Mouse (Mus musculus) heart, postnatal 0 days (tissue): ENCODE data around the gene Keg1. TPM values are rescaled to one million over a fixed set of nuclear protein-coding genes. Genes with fewer than 3 reads are reported as not detected.

ENCODE experiments used
- ATAC-seq: fragments of 200-750 bp; cut with Nextera tagmentation; 2 replicates; pipeline ENCODE4 v1.8.0; 2017; ENCODE audit warnings: low read depth, moderate number of reproducible peaks, moderate library complexity; ENCODE audit not compliant: insufficient read depth
- DNase-seq: peaks from one replicate; pipeline ENCODE4 v3.0.0-alpha.2; 2016; ENCODE audit warnings: low spot score
- H3K27ac ChIP-seq: fragments of 300-500 bp; sonication (generic); 2 replicates; pipeline ENCODE4 v1.5.1; 2014; ENCODE audit warnings: low read depth, mild to moderate bottlenecking
- H3K27me3 ChIP-seq: fragments of 300-500 bp; sonication (generic); 2 replicates; pipeline ENCODE4 v1.6.1; 2014; ENCODE audit warnings: low read length, mixed read lengths; ENCODE audit not compliant: control insufficient read depth, insufficient read depth
- H3K36me3 ChIP-seq: fragments of 300-500 bp; sonication (generic); replicated peaks from 2 replicates; pipeline ENCODE4 v1.6.1; 2014; ENCODE audit warnings: low read length, mixed read lengths; ENCODE audit not compliant: control insufficient read depth, insufficient read depth
- H3K4me1 ChIP-seq: fragments of 300-500 bp; sonication (generic); 2 replicates; pipeline ENCODE4 v1.6.1; 2014; ENCODE audit warnings: antibody characterized with exemption; ENCODE audit not compliant: control insufficient read depth, insufficient read depth
- H3K4me2 ChIP-seq: fragments of 300-500 bp; sonication (generic); 2 replicates; pipeline ENCODE4 v1.6.1; 2014; ENCODE audit warnings: low read depth, mild to moderate bottlenecking, low read length, moderate library complexity
- H3K4me3 ChIP-seq: fragments of 300-500 bp; sonication (generic); 2 replicates; pipeline ENCODE4 v1.5.1; 2014; ENCODE audit warnings: low read depth, low read length
- H3K9ac ChIP-seq: fragments of 300-500 bp; sonication (generic); replicated peaks from 2 replicates; pipeline ENCODE4 v1.6.1; 2014; ENCODE audit warnings: low read depth, low read length, mixed read lengths
- H3K9me3 ChIP-seq: fragments of 300-500 bp; sonication (generic); replicated peaks from 2 replicates; pipeline ENCODE4 v1.6.1; 2016; ENCODE audit warnings: low read length; ENCODE audit not compliant: control insufficient read depth
- CTCF ChIP-seq: IDR thresholded peaks from 2 replicates; pipeline ENCODE4 v1.5.1; 2016; ENCODE audit warnings: antibody characterized with exemption, control low read depth, low read depth
- EP300 ChIP-seq: IDR thresholded peaks from 2 replicates; pipeline ENCODE4 v1.6.1; 2016; ENCODE audit warnings: antibody characterized with exemption, low read depth
- WGBS: fragments of 180-500 bp; shearing (Covaris S2); extraction: QIAGEN DNeasy Blood & Tissue Kit; methylation state at CpG from one replicate; pipeline ENCODE4 v1.1.7; 2014; 5-methylcytosine and 5-hydroxymethylcytosine counted together
- polyA plus RNA-seq: library from polyadenylated mRNA; unstranded; fragments of >200 nt; fragmentation: Nextera tagmentation; extraction: Ambion mirVana; gene quantifications from 2 replicates; pipeline ENCODE4 v1.2.1, GENCODE M21; 2015
- total RNA-seq: library from RNA; depleted of rRNA; stranded (reverse); fragments of >200 nt; gene quantifications from 2 replicates; pipeline ENCODE4 v1.2.3, GENCODE M21; 2014; ENCODE audit warnings: low replicate concordance

Keg1 gene
- total and polyA plus RNA-seq, 2 experiments from 2014 or later = not detected

DNA sequence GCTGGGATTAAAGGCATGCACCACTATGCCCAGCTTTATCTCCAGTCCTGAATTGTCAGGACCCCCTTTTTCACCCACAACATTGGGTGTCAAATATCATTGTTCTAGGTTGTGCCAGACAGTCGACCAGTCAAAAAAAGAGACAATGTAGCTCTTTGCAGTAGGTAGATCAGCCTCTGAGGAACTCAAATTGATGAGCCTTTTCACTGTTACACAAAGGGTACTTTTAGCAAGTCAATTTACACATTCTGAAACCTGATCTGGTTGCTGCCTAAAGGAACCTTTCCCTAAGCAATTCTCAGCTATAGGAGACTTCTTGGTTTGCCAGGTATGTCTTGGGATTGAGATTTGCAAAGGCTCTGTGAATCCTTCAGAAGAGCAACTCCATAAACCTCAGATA, 35.5 kb downstream of the Keg1 start:
- Histone ChIP-seq H3K4me3 (no peak overlapping the region), H3K27ac (no peak overlapping the region), H3K9ac (no peak overlapping the region), H3K27me3 (no peaks in the 10 kb centered on the region), H3K9me3 (no peaks in the 10 kb centered on the region), H3K4me1 (no peaks in the 10 kb centered on the region), H3K36me3 (no peaks in the 10 kb centered on the region), H3K4me2 (no peak overlapping the region)
- ATAC-seq = no peak
- no peak for DNase-seq
- TF ChIP-seq EP300 (no peak), CTCF (no peak)
- WGBS = 61% methylated on average over 1 of the region's 1 CpGs

- DNase-seq (no peak), ATAC-seq (no peak)
- no peak overlapping the region for H3K4me2 ChIP-seq
- H3K9me3 ChIP-seq = no peaks in the 10 kb centered on the region
- no peak overlapping the region for H3K4me3 ChIP-seq
- no peaks in the 10 kb centered on the region for H3K4me1 ChIP-seq
- WGBS = 74% methylated on average over 2 of the region's 2 CpGs
- H3K27me3 ChIP-seq = no peaks in the 10 kb centered on the region
- no peak overlapping the region for H3K27ac ChIP-seq
- TF ChIP-seq EP300 = no peak
- TF ChIP-seq CTCF = no peak
- no peak overlapping the region for H3K9ac ChIP-seq
- H3K36me3 ChIP-seq = no peaks in the 10 kb centered on the region
Observed at GRCm38 (mm10) chr19:12731950-12732349, 36.4 kb downstream of the Keg1 start.

GRCm38 (mm10) chr19:12756286-12756685, 60.7 kb downstream of the Keg1 start:
- TF ChIP-seq CTCF (no peak), EP300 (no peak)
- Histone ChIP-seq H3K4me1 (no peaks in the 10 kb centered on the region), H3K27me3 (no peaks in the 10 kb centered on the region), H3K9ac (no peak overlapping the region), H3K4me3 (no peak overlapping the region), H3K27ac (no peak overlapping the region), H3K4me2 (no peak overlapping the region), H3K9me3 (no peaks in the 10 kb centered on the region), H3K36me3 (no peaks in the 10 kb centered on the region)
- ATAC-seq = no peak
- 65% methylated on average over 3 of the region's 3 CpGs for WGBS
- no peak for DNase-seq

- no peaks in the 10 kb centered on the region for H3K27me3 ChIP-seq
- no peak for DNase-seq
- no peak overlapping the region for H3K4me2 ChIP-seq
- no peak for TF ChIP-seq EP300
- no peak for TF ChIP-seq CTCF
- WGBS = 72% methylated on average over 1 of the region's 1 CpGs
- no peak for ATAC-seq
- H3K9me3 ChIP-seq = no peaks in the 10 kb centered on the region
- H3K27ac ChIP-seq = no peak overlapping the region
- H3K9ac ChIP-seq = no peak overlapping the region
- H3K4me3 ChIP-seq = no peak overlapping the region
- H3K36me3 ChIP-seq = peaks cover 17% of the 10 kb centered on the region
- H3K4me1 ChIP-seq = no peaks in the 10 kb centered on the region
Observed at GRCm38 (mm10) chr19:12758936-12759478, 63.4 kb downstream of the Keg1 start.

- H3K9me3 ChIP-seq = no peaks in the 10 kb centered on the region
- no peak for ATAC-seq
- H3K4me3 ChIP-seq = no peak overlapping the region
- TF ChIP-seq CTCF = no peak
- TF ChIP-seq EP300 = no peak
- no peaks in the 10 kb centered on the region for H3K4me1 ChIP-seq
- peaks cover 23% of the 10 kb centered on the region for H3K36me3 ChIP-seq
- 62% methylated on average over 2 of the region's 2 CpGs for WGBS
- no peak overlapping the region for H3K9ac ChIP-seq
- no peak overlapping the region for H3K27ac ChIP-seq
- no peak for DNase-seq
- no peak overlapping the region for H3K4me2 ChIP-seq
- no peaks in the 10 kb centered on the region for H3K27me3 ChIP-seq
Observed at GRCm38 (mm10) chr19:12759656-12760055, 64.1 kb downstream of the Keg1 start.
